Mouse (Mus musculus): ENCODE measurements at regions not wholly inside any gene's neighbourhood (a gene's known extent, or its start where the extent isn't known, plus 50 kb on each side); places are given as distances from the start of the nearest gene placed in this dataset.
A peak's percentile ranks its signal among the peaks of the same experiment; 100 is the strongest.

DNA sequence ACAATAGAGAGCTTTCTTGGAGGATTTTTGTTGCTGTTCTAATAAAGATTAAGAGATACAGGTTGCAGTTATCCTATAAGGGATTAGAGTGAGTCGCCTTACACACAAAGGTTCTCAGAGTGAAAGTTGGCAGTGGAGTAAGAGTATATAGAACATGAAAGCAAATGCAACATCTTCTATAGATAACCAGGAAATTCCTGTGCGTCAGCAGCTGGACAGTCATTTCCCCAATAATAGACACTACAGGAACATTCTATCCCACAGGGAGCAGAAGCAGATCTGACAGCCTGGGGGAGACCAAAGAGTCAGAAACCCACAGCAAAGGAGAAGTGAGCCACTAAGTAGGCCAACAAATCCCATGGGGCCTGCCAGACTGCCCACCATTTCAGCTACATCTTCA, 348.7 kb downstream of the Elavl2 start:
- DNase-seq (ENCODE audit: low read depth, low spot score) = no peak

- DNase-seq (ENCODE audit: low read depth, low spot score) = no peak
Observed at GRCm38 (mm10) chr4:91029462-91029861, 371.1 kb downstream of the Elavl2 start.

GRCm38 (mm10) chr4:91028013-91028626, 372.5 kb downstream of the Elavl2 start:
- no peak for DNase-seq (ENCODE audit: low read depth, low spot score)

- no peak for DNase-seq (ENCODE audit: low read depth, low spot score)
Observed at GRCm38 (mm10) chr4:90996388-90997092, 404.0 kb downstream of the Elavl2 start.

- DNase-seq (ENCODE audit: low read depth, low spot score) = no peak
Observed at GRCm38 (mm10) chr4:90964658-90965057, 435.9 kb downstream of the Elavl2 start.

DNA sequence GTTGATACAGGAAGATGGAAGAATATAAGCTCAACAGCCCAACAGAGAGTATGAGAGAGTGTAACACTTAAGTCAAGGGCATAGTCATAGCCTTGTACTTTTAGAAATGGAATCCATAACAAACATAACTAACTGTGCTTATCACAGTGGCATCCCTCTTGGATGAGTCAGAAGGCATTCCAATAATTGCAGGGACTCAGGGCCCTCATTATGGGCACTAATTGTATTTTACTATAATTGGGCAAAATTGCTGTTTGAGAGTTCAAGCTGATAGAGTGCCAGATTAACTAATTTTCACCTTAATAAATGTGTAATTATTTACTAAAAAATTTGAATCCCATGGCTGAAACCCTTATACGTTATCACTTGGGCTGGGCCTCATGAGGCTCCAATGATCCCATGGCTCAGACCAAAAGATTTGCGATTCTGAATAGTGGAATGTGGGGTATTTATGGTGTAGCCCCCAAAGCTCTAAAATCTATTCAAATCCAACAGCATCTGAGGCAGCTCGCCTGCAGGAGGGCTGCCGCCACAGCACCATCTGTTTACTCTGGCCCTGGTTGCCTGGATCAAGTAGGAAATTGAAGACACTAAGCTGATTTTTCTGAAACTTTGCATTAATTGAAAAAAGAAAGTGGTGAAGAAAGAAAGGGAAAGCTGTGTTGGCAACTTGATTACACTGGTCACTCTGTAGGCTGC, 456.7 kb downstream of the Elavl2 start:
- no peak for DNase-seq (ENCODE audit: low read depth, low spot score)

GRCm38 (mm10) chr4:90917312-90918107, 483.1 kb downstream of the Elavl2 start:
- DNase-seq (ENCODE audit: low read depth, low spot score) = no peak

GRCm38 (mm10) chr4:90906311-90906710, 494.3 kb downstream of the Elavl2 start:
- DNase-seq (ENCODE audit: low read depth, low spot score) = no peak

DNA sequence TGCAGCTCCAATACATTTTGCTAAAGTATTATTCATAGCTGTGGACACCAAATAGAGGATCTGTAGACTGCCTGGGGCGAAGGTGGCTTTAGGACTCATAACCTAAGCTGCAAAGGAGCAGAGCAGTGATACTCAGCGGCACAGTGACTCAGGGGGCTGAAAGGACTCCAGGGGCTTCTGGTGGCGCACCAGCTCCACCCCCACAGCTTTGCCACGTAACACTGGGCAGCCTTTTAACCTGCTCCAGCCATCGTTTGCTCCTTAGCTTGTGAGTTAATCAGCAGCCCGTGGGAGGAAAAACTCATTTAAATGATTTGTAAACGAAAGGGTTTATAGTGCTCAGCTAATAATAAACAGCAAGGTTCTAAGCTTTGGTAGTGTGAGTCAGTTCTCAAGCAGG, 532.4 kb downstream of the Elavl2 start:
- no peak for DNase-seq (ENCODE audit: low read depth, low spot score)

GRCm38 (mm10) chr4:90860854-90861253, 539.7 kb downstream of the Elavl2 start:
- DNase-seq (ENCODE audit: low read depth, low spot score) = peak; percentile 17

DNA sequence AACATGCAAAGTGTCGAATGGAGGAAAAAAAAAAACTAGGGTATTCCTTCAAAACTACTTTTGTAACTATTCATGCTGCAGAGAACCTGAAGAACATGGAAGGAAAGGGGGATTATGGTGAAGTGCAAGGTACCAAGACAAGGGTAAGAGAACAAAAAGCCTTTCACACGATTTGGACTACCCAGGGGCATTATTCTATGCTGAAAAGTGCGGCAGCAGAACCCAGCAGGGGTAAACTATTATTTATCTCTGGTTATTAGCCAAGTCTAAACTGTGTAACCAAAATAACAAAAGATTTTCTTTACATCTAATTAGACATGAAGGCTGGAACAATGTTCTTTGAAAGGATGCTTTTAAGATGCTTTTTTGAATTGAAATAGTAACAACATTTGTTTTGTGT, 560.8 kb downstream of the Elavl2 start:
- DNase-seq (ENCODE audit: low read depth, low spot score) = no peak

GRCm38 (mm10) chr4:90799078-90799477, 580.5 kb downstream of the Zfp352 start:
- no peak for DNase-seq (ENCODE audit: low read depth, low spot score)

GRCm38 (mm10) chr4:90798637-90799036, 580.0 kb downstream of the Zfp352 start:
- DNase-seq (ENCODE audit: low read depth, low spot score) = no peak

GRCm38 (mm10) chr4:90797472-90797871, 578.9 kb downstream of the Zfp352 start:
- DNase-seq (ENCODE audit: low read depth, low spot score) = no peak

All from retina, postnatal 7 days (tissue).